Mouse (Mus musculus) spleen, adult 2 months (tissue): Measurements from ENCODE around the gene Adnp.

Source experiments
- CTCF ChIP-seq: fragments of 200-500 bp; IDR thresholded peaks from 2 replicates; pipeline ENCODE4 v1.5.1; 2011; ENCODE audit warnings: mild to moderate bottlenecking, inconsistent platforms; ENCODE audit not compliant: insufficient read depth, insufficient read length, insufficient replicate concordance; ENCODE audit errors: extremely low read depth
- POLR2A ChIP-seq: fragments of 200-500 bp; IDR thresholded peaks from 2 replicates; pipeline ENCODE4 v1.6.1; 2011; ENCODE audit warnings: low read depth, low read length, inconsistent platforms

- TF ChIP-seq POLR2A (no peak), CTCF (no peak)
These were observed 24.0 kb upstream of the Adnp start for GRCm38 (mm10) chr2:168230773-168231470.
